Mouse (Mus musculus): ENCODE results near the gene Nectin1. TPM values are rescaled to one million over a fixed set of nuclear protein-coding genes. Genes with fewer than 3 reads are reported as not detected.

Nectin1 gene
- polyA plus RNA-seq (2015; fragmentation: Nextera tagmentation; extraction: Ambion mirVana), result 5.6 and 5.7 TPM in 2 replicates

GRCm38 (mm10) chr9:43743647-43744137 lies at the start of gene Nectin1:
Gene Nectin1, plus strand, starts transcription at chr9:43743984.

Measured in urinary bladder, postnatal 0 days (tissue).